Mouse (Mus musculus): ENCODE results near the gene Tbc1d17. TPM values are rescaled to one million over a fixed set of nuclear protein-coding genes. Genes with fewer than 3 reads are reported as not detected.

Tbc1d17 gene
- polyA plus RNA-seq, 1 experiment from 2014 or later, result 65.3 TPM

GRCm38 (mm10) chr7:44839491-44840191 is 9.2 kb downstream of the Tbc1d17 start:
- Histone ChIP-seq H3K4me2 (replicated peaks; ENCODE audit: low read depth, low read length) (peak overlapping the region; percentile 50), H3K9me3 (ENCODE audit: control insufficient read depth, low read length) (no peaks in the 10 kb centered on the region), H3K4me3 (ENCODE audit: low read length) (peak overlapping the region; percentile 26), H3K27ac (ENCODE audit: low read depth, low read length) (no peak overlapping the region), H3K27me3 (ENCODE audit: control insufficient read depth, insufficient read depth, low read length) (0 out of 2 replicates have a peak, but pooled peaks cover 4% of the 10 kb centered on the region), H3K4me1 (ENCODE audit: control insufficient read depth, insufficient read depth, low read length) (peaks cover 16% of the 10 kb centered on the region; the same call in 1 of the 2 replicates), H3K36me3 (ENCODE audit: control insufficient read depth, insufficient read depth, low read length) (peaks cover 36% of the 10 kb centered on the region), H3K9ac (ENCODE audit: low read depth, low read length) (peak overlapping the region; percentile 46; the same call in 1 of the 2 replicates)
- peak; percentile 62 for ATAC-seq (ENCODE audit: low FRiP score, low TSS enrichment)
- 2% methylated on average over 58 of the region's 58 CpGs for WGBS

DNA sequence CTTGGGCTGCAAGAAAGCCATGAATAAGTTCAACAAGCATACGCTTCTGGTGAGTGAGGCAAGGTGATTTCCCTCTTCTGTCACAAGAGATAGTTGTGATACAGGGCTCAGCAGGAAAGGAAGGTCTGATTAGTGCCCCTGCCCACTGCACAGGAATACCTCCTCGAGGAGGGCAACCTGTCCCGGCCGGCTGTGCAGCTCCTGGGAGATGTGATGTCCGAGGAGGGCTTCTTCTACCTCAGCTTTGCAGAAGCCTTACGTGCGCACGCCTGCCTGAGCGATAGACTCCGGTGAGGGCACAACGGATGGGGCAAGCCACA is 9.7 kb downstream of the Tbc1d17 start:
- no peak for ATAC-seq (ENCODE audit: low FRiP score, low TSS enrichment)
- peaks cover 16% of the 10 kb centered on the region; the same call in 1 of the 2 replicates for H3K4me1 ChIP-seq (ENCODE audit: control insufficient read depth, insufficient read depth, low read length)
- H3K27ac ChIP-seq (ENCODE audit: low read depth, low read length), result no peak overlapping the region
- H3K36me3 ChIP-seq (ENCODE audit: control insufficient read depth, insufficient read depth, low read length), result peaks cover 31% of the 10 kb centered on the region
- peak overlapping the region; percentile 26; the same call in 1 of the 2 replicates for H3K4me3 ChIP-seq (ENCODE audit: low read length)
- no peaks in the 10 kb centered on the region for H3K9me3 ChIP-seq (ENCODE audit: control insufficient read depth, low read length)
- H3K9ac ChIP-seq (ENCODE audit: low read depth, low read length), result peak overlapping the region; percentile 46; the same call in 1 of the 2 replicates
- 0 out of 2 replicates have a peak, but pooled peaks cover 4% of the 10 kb centered on the region for H3K27me3 ChIP-seq (ENCODE audit: control insufficient read depth, insufficient read depth, low read length)
- 22% methylated on average over 11 of the region's 11 CpGs for WGBS
- H3K4me2 ChIP-seq (replicated peaks; ENCODE audit: low read depth, low read length), result peak overlapping the region; percentile 50

DNA sequence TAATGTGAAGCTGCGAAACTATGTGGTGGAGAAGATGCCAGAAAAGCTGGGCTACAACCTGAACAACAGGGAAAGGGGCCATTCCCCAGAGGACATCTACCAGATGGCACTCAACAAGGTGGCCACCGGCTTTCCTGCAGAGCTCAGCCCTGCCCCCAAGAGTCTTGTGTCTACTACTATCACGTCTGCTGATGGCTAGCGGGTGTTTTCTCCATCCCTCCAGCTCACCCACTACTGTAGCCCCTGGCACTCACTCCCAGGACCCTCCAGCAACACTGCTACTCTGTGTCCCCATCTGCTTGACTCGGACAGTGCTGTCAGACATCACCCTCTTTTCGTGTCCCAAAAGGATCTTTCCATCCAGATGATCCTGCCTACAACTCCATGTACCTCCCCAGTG is 10.8 kb downstream of the Tbc1d17 start:
- Histone ChIP-seq H3K4me3 (ENCODE audit: low read length) (no peak overlapping the region), H3K27me3 (ENCODE audit: control insufficient read depth, insufficient read depth, low read length) (0 out of 2 replicates have a peak, but pooled peaks cover 4% of the 10 kb centered on the region), H3K4me2 (replicated peaks; ENCODE audit: low read depth, low read length) (no peak overlapping the region), H3K9ac (ENCODE audit: low read depth, low read length) (no peak overlapping the region), H3K27ac (ENCODE audit: low read depth, low read length) (no peak overlapping the region), H3K4me1 (ENCODE audit: control insufficient read depth, insufficient read depth, low read length) (peaks cover 16% of the 10 kb centered on the region; the same call in 1 of the 2 replicates), H3K36me3 (ENCODE audit: control insufficient read depth, insufficient read depth, low read length) (peaks cover 21% of the 10 kb centered on the region), H3K9me3 (ENCODE audit: control insufficient read depth, low read length) (no peaks in the 10 kb centered on the region)
- ATAC-seq (ENCODE audit: low FRiP score, low TSS enrichment), result no peak
- WGBS, result 90% methylated on average over 6 of the region's 6 CpGs

DNA sequence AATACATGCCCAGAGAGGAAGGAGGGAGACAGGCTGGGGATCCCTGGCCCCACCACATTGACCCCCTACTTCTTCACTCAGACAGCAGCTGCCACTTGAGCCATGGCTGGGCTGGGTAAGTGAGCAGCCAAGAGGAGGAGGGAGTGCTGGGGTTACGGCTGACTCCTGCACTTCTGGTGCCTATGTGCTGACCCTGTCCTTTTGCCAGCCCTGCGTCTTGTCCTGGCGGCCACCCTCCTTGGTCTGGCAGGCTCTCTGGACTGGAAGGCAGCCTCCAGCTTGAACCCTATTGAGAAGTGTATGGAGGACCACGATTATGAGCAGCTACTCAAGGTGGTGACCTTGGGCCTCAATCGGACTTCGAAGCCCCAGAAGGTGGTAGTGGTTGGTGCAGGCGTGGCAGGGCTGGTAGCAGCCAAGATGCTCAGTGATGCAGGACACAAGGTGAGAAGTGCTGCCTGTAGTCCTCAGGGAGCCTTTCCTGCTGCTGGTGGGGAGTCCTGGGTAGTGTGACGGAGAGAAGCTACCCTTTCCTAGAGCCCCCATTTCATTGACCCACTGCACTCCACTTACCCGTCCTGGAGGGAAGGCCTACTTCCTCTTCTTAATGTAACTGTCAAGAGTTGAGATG is 12.3 kb downstream of the Tbc1d17 start:
- Histone ChIP-seq H3K4me3 (ENCODE audit: low read length) (no peak overlapping the region), H3K9me3 (ENCODE audit: control insufficient read depth, low read length) (no peaks in the 10 kb centered on the region), H3K9ac (ENCODE audit: low read depth, low read length) (no peak overlapping the region), H3K4me2 (replicated peaks; ENCODE audit: low read depth, low read length) (no peak overlapping the region), H3K36me3 (ENCODE audit: control insufficient read depth, insufficient read depth, low read length) (peaks cover 12% of the 10 kb centered on the region), H3K27me3 (ENCODE audit: control insufficient read depth, insufficient read depth, low read length) (0 out of 2 replicates have a peak, but pooled peaks cover 4% of the 10 kb centered on the region), H3K4me1 (ENCODE audit: control insufficient read depth, insufficient read depth, low read length) (peaks cover 16% of the 10 kb centered on the region; the same call in 1 of the 2 replicates), H3K27ac (ENCODE audit: low read depth, low read length) (no peak overlapping the region)
- ATAC-seq (ENCODE audit: low FRiP score, low TSS enrichment), result no peak
- WGBS, result 75% methylated on average over 9 of the region's 9 CpGs

GRCm38 (mm10) chr7:44836016-44836404 is 12.9 kb downstream of the Tbc1d17 start:
- Histone ChIP-seq H3K36me3 (ENCODE audit: control insufficient read depth, insufficient read depth, low read length) (peaks cover 14% of the 10 kb centered on the region), H3K4me3 (ENCODE audit: low read length) (no peak overlapping the region), H3K4me1 (ENCODE audit: control insufficient read depth, insufficient read depth, low read length) (peaks cover 16% of the 10 kb centered on the region; the same call in 1 of the 2 replicates), H3K27me3 (ENCODE audit: control insufficient read depth, insufficient read depth, low read length) (0 out of 2 replicates have a peak, but pooled peaks cover 4% of the 10 kb centered on the region), H3K9ac (ENCODE audit: low read depth, low read length) (no peak overlapping the region), H3K9me3 (ENCODE audit: control insufficient read depth, low read length) (no peaks in the 10 kb centered on the region), H3K27ac (ENCODE audit: low read depth, low read length) (no peak overlapping the region), H3K4me2 (replicated peaks; ENCODE audit: low read depth, low read length) (no peak overlapping the region)
- ATAC-seq (ENCODE audit: low FRiP score, low TSS enrichment), result no peak
- 22% methylated on average over 3 of the region's 3 CpGs for WGBS

DNA sequence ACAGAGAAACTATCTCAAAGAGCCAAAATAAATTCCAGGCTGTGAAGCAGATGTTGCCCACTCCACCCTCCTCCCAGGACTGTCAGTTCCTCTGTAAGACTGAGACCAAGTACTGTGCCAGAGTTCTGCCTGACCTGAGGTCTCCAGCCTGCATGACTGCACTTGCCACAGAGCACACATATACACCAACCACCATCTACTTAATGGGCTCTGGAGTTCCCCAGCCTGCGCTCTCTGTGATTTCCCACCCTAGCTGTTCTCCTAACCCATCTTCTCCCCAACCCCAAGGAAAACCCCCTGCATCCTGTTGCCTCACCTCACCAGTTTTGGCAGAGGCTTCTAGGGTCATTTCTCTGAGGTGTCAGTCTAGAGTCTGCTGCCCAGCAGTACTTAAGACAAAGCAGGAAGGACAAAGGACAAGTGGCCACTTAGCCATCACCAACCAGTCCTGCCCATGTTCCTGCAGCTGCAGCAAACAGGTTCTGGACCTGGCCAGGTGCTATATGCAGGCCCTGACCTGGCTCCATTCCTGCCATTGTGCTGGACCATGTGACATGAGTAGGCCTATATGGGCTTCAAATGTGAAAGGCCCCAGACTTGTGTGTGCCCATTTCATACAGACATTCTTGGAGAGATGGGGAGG is 13.4 kb downstream of the Tbc1d17 start:
- no peak overlapping the region for H3K4me2 ChIP-seq (replicated peaks; ENCODE audit: low read depth, low read length)
- H3K9ac ChIP-seq (ENCODE audit: low read depth, low read length), result no peak overlapping the region
- no peaks in the 10 kb centered on the region for H3K9me3 ChIP-seq (ENCODE audit: control insufficient read depth, low read length)
- no peak overlapping the region for H3K27ac ChIP-seq (ENCODE audit: low read depth, low read length)
- 88% methylated on average over 1 of the region's 1 CpGs for WGBS
- peaks cover 16% of the 10 kb centered on the region; the same call in 1 of the 2 replicates for H3K4me1 ChIP-seq (ENCODE audit: control insufficient read depth, insufficient read depth, low read length)
- H3K4me3 ChIP-seq (ENCODE audit: low read length), result no peak overlapping the region
- peaks cover 19% of the 10 kb centered on the region for H3K36me3 ChIP-seq (ENCODE audit: control insufficient read depth, insufficient read depth, low read length)
- H3K27me3 ChIP-seq (ENCODE audit: control insufficient read depth, insufficient read depth, low read length), result 0 out of 2 replicates have a peak, but pooled peaks cover 4% of the 10 kb centered on the region
- no peak for ATAC-seq (ENCODE audit: low FRiP score, low TSS enrichment)

DNA sequence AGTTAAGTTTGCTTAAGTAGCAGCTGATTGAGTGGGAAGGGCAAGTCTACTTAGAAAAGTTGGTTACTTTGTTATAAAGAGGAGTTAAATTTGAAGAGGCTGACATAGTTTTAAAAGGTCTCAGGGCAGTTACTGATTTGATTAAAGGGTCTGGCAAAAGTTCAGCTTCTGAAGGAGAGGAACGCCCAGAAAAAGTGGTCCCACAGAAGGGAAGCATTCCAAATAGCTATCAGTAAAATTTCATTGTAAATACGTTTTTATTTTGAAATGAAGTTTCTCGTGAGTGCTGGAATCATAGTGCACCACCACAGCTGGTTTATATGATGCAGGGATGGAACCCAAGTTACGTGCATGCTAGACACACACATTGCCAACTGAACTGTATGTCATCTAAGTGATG is 16.1 kb downstream of the Tbc1d17 start:
- Histone ChIP-seq H3K27ac (ENCODE audit: low read depth, low read length) (no peak overlapping the region), H3K9me3 (ENCODE audit: control insufficient read depth, low read length) (no peaks in the 10 kb centered on the region), H3K36me3 (ENCODE audit: control insufficient read depth, insufficient read depth, low read length) (peaks cover 44% of the 10 kb centered on the region), H3K4me2 (replicated peaks; ENCODE audit: low read depth, low read length) (no peak overlapping the region), H3K4me3 (ENCODE audit: low read length) (no peak overlapping the region), H3K9ac (ENCODE audit: low read depth, low read length) (no peak overlapping the region), H3K27me3 (ENCODE audit: control insufficient read depth, insufficient read depth, low read length) (no peaks in the 10 kb centered on the region), H3K4me1 (ENCODE audit: control insufficient read depth, insufficient read depth, low read length) (0 out of 2 replicates have a peak, but pooled peaks cover 6% of the 10 kb centered on the region)
- WGBS, result 65% methylated on average over 4 of the region's 4 CpGs
- ATAC-seq (ENCODE audit: low FRiP score, low TSS enrichment), result no peak

GRCm38 (mm10) chr7:44828706-44829105 is 20.2 kb downstream of the Tbc1d17 start:
- no peak overlapping the region for H3K4me3 ChIP-seq (ENCODE audit: low read length)
- H3K36me3 ChIP-seq (ENCODE audit: control insufficient read depth, insufficient read depth, low read length), result peaks cover 45% of the 10 kb centered on the region
- H3K9me3 ChIP-seq (ENCODE audit: control insufficient read depth, low read length), result no peaks in the 10 kb centered on the region
- no peak overlapping the region for H3K9ac ChIP-seq (ENCODE audit: low read depth, low read length)
- H3K27me3 ChIP-seq (ENCODE audit: control insufficient read depth, insufficient read depth, low read length), result no peaks in the 10 kb centered on the region
- whole genome bisulfite sequencing, result 85% methylated on average over 5 of the region's 5 CpGs
- H3K4me1 ChIP-seq (ENCODE audit: control insufficient read depth, insufficient read depth, low read length), result 0 out of 2 replicates have a peak, but pooled peaks cover 4% of the 10 kb centered on the region
- ATAC-seq (ENCODE audit: low FRiP score, low TSS enrichment), result no peak
- H3K4me2 ChIP-seq (replicated peaks; ENCODE audit: low read depth, low read length), result no peak overlapping the region
- no peak overlapping the region for H3K27ac ChIP-seq (ENCODE audit: low read depth, low read length)
